Mouse (Mus musculus): ENCODE measurements around the gene Pctp. TPM values are rescaled to one million over a fixed set of nuclear protein-coding genes. Genes with fewer than 3 reads are reported as not detected.

The Pctp gene
- polyA plus RNA-seq (2012; rRNA removed) = 1.4 and 1.7 TPM in 2 replicates

DNA sequence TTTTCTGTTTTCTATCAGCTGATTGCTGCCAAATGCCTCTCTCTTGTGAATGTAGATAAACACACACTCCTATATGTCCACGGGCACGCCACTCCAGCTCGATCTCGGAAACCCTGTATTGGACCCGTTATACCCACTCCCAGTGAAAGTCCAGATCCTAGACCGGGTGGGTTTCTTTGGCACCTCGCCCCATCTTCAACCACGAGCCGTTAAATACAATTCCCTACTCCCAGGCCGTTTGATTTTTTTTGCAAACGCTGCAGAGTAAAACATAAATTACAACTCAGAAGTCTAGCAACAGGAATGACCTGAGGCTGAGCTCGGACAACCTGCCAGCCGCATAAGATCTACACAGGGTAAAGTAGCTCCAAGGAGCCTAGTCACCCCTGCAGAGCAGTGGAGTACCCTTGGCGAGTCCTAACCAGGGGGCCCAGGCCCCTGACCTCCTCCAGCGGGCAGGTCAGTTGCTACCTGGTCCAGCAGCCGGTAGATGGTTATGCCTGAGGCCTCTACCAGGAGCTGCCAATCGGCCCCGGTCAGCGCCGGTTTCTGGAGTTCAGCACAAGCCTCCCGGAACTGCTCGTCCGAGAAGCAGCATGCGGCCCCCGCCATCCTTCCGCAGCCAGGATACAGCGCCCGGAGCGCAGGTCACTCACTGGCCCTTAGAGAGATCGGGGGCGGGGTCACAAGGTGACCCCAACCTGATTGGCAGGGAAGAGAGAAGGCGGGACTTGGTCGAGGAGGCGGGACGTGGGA lies at the start of gene Pctp:
Gene Pctp, minus strand, starts transcription at position 664 of the 756 bp plus-strand sequence.

DNA sequence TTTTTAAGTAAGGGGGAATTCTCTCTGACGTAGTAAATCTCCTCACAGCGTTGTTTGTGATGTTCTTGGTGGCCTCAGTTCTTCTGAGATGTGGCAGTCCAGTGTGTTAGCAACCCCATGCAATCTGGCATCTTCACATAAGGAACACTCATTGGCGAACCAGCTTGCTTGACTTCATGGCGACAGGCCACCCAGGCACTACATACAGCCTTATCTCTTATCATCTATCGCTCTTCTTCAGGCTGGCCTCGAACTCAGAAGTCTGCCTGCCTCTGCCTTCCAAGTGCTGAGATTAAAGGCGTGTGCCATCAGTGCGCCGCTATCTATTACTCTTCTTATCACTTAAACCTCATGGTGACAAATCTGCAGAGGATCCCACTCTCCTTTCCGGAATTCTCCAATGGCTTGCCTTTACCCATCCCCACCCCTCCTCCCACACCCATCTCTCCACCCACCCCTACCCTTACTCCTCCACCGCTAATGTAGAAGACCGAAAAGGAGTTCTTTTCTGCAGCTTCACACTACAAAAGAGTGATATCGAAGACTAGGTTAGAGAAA lies 27.2 kb upstream of the Pctp start, which contains the start of gene Tmem100:
Gene Tmem100, plus strand, starts transcription at position 508 of the 558 bp plus-strand sequence.

Other genes starting within 250 kb of the Pctp start
- 2.9 and 3.5 TPM in 2 replicates for gene Ankfn1, start 225.2 kb downstream of the Pctp start, polyA plus RNA-seq (2012; rRNA removed)
- gene Tmem100, start 27.5 kb upstream of the Pctp start, polyA plus RNA-seq (2012; rRNA removed) = 6.6 and 9.6 TPM in 2 replicates
- 14.1 and 16.1 TPM in 2 replicates for gene Gm45716, start 184.8 kb upstream of the Pctp start, polyA plus RNA-seq (2012; rRNA removed)
- gene Mmd, start 246.6 kb upstream of the Pctp start, polyA plus RNA-seq (2012; rRNA removed) = 61.0 and 62.3 TPM in 2 replicates

All from central nervous system, embryonic 14 days (tissue).